In genomic region chr15:99520306-99520705, GRCm38 (mm10) we compare ENCODE assay signal across 23 mouse cellular contexts. TPM values are rescaled to one million over a fixed set of nuclear protein-coding genes. Genes with fewer than 3 reads are reported as not detected.
DNase-seq lines count a peak whose midpoint lies in the region; TF ChIP-seq lines count a peak whose summit lies in the region.
"Had no signal": no experiment of that assay in that cellular context is flagged by ENCODE, and none has a peak within 500 bp of the region (broad histone marks: within the 10 kb centered on the region; RNA-seq: fewer than 3 reads in every experiment).

No protein-coding gene starts in this region.

- H3K4me3 ChIP-seq in cerebellum, adult 2 months (replicated peaks; ENCODE audit: insufficient read depth, low read depth, low read length) = no peak overlapping the region
- H3K4me3 ChIP-seq: embryonic facial prominence, embryonic 10.5 days; embryonic facial prominence, embryonic 12.5 days; forebrain, embryonic 13.5 days; forebrain, embryonic 15.5 days had no signal

- TF ChIP-seq CTCF in cerebellum, adult 2 months (IDR thresholded peaks at IDR 0.05; ENCODE audit: borderline replicate concordance, insufficient read depth, low read depth, low read length) = no peak

- H3K27me3 ChIP-seq in cerebellum, adult 2 months (ENCODE audit: control insufficient read depth, insufficient read depth, low read length) = no peaks in the 10 kb centered on the region
- H3K27me3 ChIP-seq: embryonic facial prominence, embryonic 12.5 days; forebrain, embryonic 13.5 days; forebrain, embryonic 15.5 days; Patski had no signal

- 49% methylated on average over 7 of the region's 7 CpGs for WGBS in cerebellum, adult 2 months

- no peak overlapping the region for H3K27ac ChIP-seq in cerebellum, adult 2 months (ENCODE audit: insufficient read depth, low read length)
- H3K27ac ChIP-seq: embryonic facial prominence, embryonic 10.5 days; embryonic facial prominence, embryonic 12.5 days; forebrain, embryonic 13.5 days; forebrain, embryonic 15.5 days had no signal

- H3K4me1 ChIP-seq in cerebellum, adult 2 months (ENCODE audit: control insufficient read depth, insufficient read depth, low read length) = peaks cover 67% of the 10 kb centered on the region
- H3K4me1 ChIP-seq: embryonic facial prominence, embryonic 12.5 days; forebrain, embryonic 13.5 days; forebrain, embryonic 15.5 days had no signal

- no peak for TF ChIP-seq POLR2A in cerebellum, adult 2 months (IDR thresholded peaks at IDR 0.05; ENCODE audit: borderline replicate concordance, insufficient read depth, low read length)

- DNase-seq in cerebellum, adult 11 months = peak; percentile 9
- no peak for DNase-seq in cerebellum, postnatal 14 days
- DNase-seq in cerebellum, adult 8-10 months = peak; percentile 12
- no peak for DNase-seq in cerebellum, adult 2 months
- DNase-seq in cerebellum, adult 9-11 months = peak; percentile 23
- DNase-seq in cerebellum, postnatal 4 days (ENCODE audit: low spot score in 2 of 2) = no peak
- no peak for DNase-seq in heart, adult 18-20 months
- DNase-seq: adrenal gland, adult 8-10 months; adrenal gland, postnatal 14 days; adrenal gland, postnatal 36 days; B cell, adult 2 months; forebrain, postnatal 0 days had no signal

RNA-seq across cellular contexts. Expression of gene Faim2, which starts 7.7 kb away (rescaled TPM):
- polyA plus RNA-seq in cerebellum, adult 2 months (2012; rRNA removed) = 241 and 263 TPM in 2 replicates
- under 1 TPM; 0.22 to 0.28 TPM for total RNA-seq in heart, adult 18-20 months (2021)
- polyA plus RNA-seq: G1E had no signal

RNA-seq across cellular contexts. Expression of gene Bcdin3d, which starts 45.8 kb away (rescaled TPM):
- 11.6 and 12.4 TPM in 2 replicates for polyA plus RNA-seq in cerebellum, adult 2 months (2012; rRNA removed)
- 1 to 10 TPM; 3.7 to 3.9 TPM for total RNA-seq in heart, adult 18-20 months (2021)

RNA-seq across cellular contexts. Expression of gene Aqp2, which starts 58.5 kb away (rescaled TPM):
- 0.23 and 0.43 TPM in 2 replicates for polyA plus RNA-seq in cerebellum, adult 2 months (2012; rRNA removed)
- not detected for total RNA-seq in heart, adult 18-20 months (2021)
- total RNA-seq: CH12.LX; forebrain, postnatal 0 days; gastrocnemius, adult 18-20 months had no signal
- polyA plus RNA-seq: activated CD4-positive, CD25-positive, alpha-beta regulatory T cell, adult 4 months; CD4-positive, CD25-positive, alpha-beta regulatory T cell, adult 4 months; embryonic facial prominence, embryonic 10.5 days; embryonic facial prominence, embryonic 12.5 days; forebrain, embryonic 11.5 days; forebrain, embryonic 13.5 days; forebrain, embryonic 15.5 days; forebrain, postnatal 0 days; G1E; Patski had no signal

Comparison
In these comparisons a context has a peak if more than half of its experiments do, and no peak if none do; other contexts are left out.
1. DNase-seq: peak in cerebellum, adult 11 months (single experiment), cerebellum, adult 8-10 months (single experiment) and cerebellum, adult 9-11 months (single experiment); none in cerebellum, postnatal 14 days (0 of 2), cerebellum, adult 2 months (0 of 2), cerebellum, postnatal 4 days (0 of 2) and heart, adult 18-20 months (0 of 2).